Mouse (Mus musculus) lung, postnatal 10 days (tissue): ENCODE measurements around the gene Fcgrt.

Source experiments
- DNase-seq: peaks from one replicate; pipeline ENCODE4 v3.0.0; 2021

Gene Fcgrt

DNA sequence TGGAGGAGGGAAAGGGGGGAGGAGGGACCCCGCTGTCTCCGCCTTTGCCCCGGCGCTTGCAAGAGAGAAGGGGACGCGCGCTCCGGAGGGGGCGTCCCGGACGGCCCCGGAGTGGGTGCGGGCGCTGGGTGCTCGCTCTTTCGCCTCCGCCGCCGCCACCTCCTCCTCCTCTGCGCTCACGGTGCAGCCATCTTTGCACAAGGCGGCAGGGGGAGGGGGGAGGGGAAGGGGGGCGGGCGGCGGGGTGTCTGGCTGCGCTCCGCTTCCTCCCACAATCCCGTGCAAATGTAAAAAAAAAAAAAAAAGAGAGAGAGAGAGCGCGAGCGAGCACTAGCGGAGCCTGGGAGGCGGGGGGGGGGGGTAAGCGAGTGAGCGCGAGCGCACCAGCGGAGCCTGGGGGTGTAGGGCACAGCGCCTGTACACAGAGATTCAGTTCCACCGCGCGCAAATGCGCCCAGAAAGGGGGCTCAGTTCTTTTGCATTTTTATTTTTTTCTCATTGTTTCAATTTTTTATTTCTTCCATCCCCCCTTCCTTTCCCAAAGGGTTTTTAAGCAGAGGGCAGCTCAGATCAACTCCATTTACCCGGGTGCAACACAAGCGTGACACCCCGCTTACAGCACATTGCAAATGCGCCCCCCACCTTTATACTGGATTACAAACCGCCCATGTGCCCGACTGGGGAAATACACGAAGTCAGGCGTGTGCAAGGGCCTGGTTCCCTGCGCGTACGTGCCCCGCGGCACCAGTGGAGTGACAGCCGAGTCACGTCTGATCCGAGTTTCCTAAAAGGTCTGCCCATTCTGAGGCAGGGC is 50.3 kb downstream of the Fcgrt start:
- peak; percentile 81 for DNase-seq

DNA sequence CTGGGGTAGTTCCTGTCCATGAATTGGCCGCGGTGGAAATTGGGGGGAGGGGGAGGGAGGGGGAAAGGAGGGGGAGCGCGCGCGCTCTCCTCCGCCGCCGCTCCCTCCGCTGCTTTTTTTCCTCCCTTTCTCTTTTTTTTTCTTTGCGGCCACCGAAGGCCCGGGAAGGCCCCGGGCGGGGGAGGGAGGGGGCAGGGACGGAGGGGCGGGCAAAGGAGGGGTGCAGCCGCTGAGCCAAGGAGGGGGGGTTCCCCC is 50.9 kb downstream of the Fcgrt start, which contains the start of gene Prr12:
Gene Prr12, minus strand, starts transcription at position 20 of the 255 bp plus-strand sequence.
- DNase-seq, result no peak

DNA sequence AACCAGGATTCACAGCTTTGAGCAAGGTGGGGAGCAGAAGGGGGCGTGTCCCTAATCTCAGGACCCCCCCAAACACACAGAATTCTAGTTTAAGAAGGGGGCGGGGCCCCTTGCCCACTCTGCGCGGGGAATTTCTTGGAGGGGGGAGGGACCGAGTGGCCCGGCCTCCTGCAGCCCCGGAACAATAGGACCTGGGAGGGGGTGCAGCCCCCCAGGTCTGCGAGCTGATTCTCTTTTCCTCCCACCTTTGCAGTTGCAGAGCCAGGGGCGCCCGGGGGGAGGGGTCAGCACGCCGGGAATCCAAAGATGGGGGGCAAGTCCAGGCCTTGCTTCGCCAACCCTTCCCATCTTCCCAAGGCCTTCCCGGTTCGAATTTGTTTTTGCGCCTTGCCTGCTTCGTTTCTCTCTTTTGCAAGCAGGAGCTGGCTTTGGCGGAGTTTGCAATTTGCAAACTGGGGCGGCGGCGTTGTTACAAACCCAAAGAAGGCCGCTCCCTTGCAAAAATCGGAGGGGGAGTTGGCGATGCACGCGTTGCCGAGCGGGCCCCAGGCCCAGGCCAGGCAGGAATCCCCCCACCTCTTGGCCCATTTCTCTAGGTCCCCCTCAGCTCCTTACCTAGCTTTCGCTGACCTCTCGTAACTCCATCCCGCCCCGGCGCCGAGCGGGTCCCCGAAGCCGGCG is 51.3 kb downstream of the Fcgrt start:
- DNase-seq, result peak; percentile 50

DNA sequence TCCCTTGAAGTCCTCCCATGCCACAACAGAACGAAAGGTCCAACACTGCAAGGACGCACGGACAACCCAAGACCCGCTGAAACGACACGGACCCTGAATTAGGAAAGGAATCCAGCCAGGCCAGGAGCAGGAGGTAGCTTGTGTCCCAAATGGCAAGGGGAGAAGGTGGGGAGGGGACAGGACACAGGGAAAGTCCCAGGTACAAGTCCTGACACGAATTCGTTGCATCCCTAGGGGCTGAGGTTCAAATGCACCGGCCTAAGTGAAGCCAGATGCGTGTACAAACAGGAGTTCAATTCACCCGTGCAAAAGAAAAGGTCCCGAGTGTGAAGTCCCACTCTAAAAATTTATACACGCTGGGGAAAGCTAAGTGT is 52.1 kb downstream of the Fcgrt start:
- no peak for DNase-seq

DNA sequence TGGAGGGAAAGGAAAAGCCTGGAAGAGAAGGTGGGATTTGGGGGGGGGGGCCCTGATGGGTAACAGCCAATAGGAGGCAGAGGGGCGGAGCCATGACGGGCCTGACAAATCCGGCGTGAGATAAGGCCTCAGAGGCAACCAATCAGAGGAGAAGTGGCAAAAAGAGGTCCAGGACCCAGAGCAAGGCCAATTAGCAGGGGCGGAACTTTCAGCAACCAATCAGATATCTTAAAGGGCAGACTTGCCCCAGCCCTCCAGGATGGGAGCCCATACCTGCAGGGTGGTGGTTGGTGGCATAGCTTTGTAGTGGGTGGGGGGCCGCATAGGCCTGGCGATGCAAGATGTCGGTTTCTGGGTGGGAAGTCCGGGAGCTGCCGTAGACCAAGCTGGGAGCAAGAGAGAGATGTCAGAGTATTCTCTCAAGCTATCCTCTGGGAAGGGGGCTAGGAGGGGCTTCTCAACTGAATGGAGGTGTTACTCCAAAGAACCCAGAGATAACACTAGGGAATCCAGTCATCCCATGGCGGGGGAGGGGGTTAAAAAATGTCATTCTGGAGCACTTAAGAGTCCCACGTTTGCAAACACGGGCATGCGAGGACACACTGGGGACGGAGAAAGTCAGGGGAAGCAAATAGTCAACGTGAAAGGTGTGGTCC is 52.6 kb downstream of the Fcgrt start:
- DNase-seq, result peak; percentile 88

DNA sequence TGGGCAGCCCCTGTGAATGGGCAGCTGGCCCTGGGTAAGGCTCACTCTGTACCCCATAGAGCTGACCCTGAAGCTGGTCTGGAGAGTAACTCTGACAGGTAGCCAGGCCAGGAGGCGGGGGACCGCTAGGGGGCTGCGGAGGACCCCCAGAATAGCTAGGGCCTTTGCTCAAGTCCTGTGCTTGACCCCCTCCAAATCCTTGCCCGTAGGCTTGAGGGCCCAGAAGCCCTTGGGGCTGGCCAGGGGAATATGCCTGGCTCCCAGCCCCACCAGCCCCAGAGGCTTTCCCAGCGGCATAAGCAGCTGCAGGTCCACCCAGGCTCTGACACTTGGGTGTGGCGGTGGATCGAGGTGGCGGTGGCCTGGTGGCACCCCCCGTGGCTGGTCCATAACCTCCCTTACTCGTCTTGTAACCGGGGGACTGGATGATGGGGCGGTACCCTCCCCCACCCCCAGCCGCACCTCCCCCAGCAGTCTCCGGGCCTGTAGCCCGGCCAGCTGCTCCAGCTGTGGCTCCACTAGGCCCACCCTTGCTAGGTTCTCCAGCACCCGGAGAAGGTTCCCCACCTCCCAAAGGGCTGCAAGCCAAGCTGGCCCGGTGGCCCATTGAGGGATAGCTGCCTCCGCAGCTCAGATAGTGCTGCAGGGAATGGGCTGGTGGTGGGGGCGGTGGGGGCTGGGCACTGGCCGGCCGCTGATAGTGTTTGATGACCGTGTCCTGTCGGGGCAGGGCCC is 54.6 kb downstream of the Fcgrt start:
- no peak for DNase-seq

DNA sequence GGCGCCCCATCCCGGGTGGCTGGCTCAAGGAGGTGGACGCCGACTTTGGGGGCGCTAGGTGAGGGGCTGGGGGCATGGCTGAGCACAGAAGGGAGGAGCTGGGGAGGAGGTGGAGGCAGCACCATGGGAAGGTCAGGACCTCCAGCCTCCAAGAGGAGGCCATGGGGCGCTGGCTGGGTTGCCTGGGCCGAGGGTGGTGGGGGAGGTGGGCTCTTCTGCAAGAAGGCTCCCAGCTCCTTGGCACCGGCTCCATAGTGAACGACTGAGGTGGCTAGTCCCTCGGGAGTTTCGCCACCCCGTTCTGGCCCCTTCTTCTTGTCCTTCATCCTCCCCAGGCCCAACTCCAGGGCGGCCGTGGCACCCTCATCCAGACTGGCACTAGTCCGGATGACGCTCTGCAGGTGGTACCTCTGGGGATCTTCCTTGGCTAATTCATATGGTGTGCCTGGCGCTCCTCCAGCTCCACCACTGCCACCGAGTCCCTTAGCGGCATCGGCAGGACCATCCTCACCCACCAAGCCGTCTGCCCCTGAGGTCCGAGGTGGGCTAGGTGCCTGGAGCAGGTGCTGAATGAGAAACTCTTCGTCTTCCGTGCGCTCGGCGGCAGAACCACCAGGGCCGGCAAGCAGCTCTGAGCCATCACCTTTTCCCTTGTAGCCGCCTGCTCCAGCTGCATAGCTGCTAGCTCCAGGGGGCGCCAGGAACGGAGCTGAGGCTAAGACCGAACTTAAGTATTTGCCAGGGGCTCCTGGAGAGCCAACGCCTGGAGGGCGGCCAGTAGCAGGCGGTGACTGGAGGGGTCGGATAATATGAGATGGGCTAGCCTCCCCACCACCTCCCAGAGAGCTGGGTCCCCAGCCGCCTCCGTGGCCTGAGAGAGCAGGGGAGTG is 55.4 kb downstream of the Fcgrt start:
- peak; percentile 7 for DNase-seq

DNA sequence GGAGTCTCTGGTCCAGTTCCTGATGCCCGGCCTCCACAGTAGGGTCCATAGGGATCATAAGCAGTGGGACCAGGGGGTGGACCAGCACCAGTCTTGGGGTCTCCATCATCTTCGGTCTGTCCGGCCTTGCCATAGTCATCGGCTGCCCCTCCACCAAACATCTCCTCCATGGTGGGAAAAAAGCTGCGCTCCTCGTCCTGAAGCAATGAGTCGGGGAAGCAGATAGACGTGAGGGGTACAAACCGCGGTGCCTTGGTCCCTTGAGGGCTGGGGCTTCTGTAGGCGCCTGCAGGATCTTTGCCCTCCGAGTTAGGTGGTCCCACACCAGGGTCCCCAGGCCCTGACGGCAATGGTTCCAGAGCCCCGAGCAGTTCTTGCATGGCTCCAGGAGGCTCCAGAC is 56.2 kb downstream of the Fcgrt start:
- no peak for DNase-seq

DNA sequence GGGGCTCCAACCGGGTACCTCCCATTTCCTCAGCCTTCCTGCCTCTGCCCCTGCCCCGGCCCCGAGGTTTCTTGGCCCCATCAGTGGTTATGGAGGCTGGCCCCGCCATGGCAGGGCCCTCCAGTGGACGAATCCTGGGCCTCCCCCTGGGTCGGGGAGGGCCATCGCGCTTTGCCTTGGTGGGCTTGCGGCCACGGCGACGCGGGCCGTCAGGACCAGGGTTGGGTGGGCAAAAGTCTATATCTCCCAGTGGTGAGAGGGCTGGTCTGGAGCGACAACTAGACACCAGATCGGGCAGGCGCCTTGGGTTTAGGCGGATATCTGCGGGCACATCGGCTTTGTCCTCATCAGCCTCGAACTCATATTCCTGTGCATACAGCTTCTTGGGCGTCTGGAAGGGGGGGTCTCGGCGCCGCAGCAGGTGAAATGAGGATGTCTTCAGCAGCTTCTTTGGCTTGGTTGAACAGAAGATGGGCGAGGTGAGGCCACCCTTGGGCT is 56.7 kb downstream of the Fcgrt start:
- no peak for DNase-seq

DNA sequence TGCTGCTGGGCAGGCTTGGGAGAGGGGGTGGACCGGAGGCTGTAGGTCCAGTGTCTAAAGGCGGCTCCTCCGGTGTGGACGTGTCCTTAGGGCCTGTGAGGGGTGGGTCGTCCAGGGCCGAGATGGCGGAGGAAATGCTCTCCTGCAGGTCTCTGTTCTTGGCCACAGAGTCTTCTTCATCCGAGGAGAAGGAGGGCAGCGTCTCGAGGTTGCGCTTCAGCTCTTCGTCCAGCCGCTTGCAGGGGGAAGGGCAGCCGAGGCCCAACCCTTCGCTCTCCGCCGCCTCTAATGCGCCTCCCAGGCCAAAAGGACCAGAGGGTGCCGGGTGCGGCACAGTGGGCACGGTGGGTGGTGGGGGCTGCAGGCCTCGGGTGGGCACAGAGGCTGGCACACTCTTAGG is 57.9 kb downstream of the Fcgrt start:
- no peak for DNase-seq

DNA sequence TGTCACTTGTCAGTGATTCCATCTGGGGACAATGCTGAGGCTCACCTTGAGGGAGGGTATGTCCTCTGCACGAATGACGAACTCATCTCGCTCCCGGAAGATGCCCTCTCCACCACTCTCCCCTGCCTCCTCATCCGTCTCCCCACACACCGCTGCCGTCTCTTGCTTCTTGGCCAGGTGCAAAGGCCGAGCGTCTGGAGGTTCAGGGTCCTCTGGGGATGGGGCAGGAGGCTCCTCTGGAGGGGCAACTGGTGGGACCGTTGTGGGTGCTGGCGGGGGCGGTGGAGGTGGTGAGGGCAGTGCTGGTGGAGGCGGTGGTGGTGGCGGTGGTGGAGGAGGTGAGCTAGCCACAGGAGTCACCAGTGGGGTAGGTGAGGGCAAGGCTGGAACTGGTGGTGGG is 60.3 kb downstream of the Fcgrt start:
- no peak for DNase-seq
